Mouse (Mus musculus) heart, adult 18-20 months (tissue): ENCODE results near the gene Arid3c. TPM values are rescaled to one million over a fixed set of nuclear protein-coding genes. Genes with fewer than 3 reads are reported as not detected.

Source experiments
- DNase-seq, 2 experiments: peaks; one replicate each; pipeline ENCODE4 v3.0.0; 2021 to 2022; ENCODE audit warnings: mixed read lengths in 1 of 2
- total RNA-seq, 2 experiments: library from RNA; stranded (reverse); gene quantifications; 2 replicates each; pipeline ENCODE4 v1.2.3; 2021

Arid3c gene
- total RNA-seq, 2 experiments from 2014 or later, result not detected

GRCm38 (mm10) chr4:41678863-41679262 is 52.1 kb downstream of the Arid3c start:
- DNase-seq, result no peak

GRCm38 (mm10) chr4:41677006-41677629 is 53.8 kb downstream of the Arid3c start:
- DNase-seq, result no peak

- no peak for DNase-seq
These were observed 54.5 kb downstream of the Arid3c start for GRCm38 (mm10) chr4:41676248-41677005.

Other genes with a start within 250 kb of the Arid3c start
- 10 to 100 TPM; 12.0 to 13.2 TPM for gene AI464131, start 228.1 kb downstream of the Arid3c start, total RNA-seq
- under 1 TPM in 1 of 2 experiments, not detected in 1; 0.87 TPM for gene 1110017D15Rik, start 213.8 kb downstream of the Arid3c start, total RNA-seq
- 10 to 100 TPM; 11.3 to 12.8 TPM for gene Fam219a, start 161.6 kb downstream of the Arid3c start, total RNA-seq
- gene Dnaic1, start 161.4 kb downstream of the Arid3c start, total RNA-seq, result 1 to 10 TPM; 2.7 to 3.8 TPM
- gene Enho, start 90.8 kb downstream of the Arid3c start, total RNA-seq, result 10 to 100 TPM in 1 of 2 experiments, 1 to 10 TPM in 1; 9.7 to 11.0 TPM
- 1 to 10 TPM; 3.3 to 4.4 TPM for gene Cntfr, start 34.1 kb downstream of the Arid3c start, total RNA-seq
- 100 to 1,000 TPM; 105 TPM for gene Il11ra1, start 31.2 kb downstream of the Arid3c start, total RNA-seq
- gene Rpp25l, start 17.6 kb downstream of the Arid3c start, total RNA-seq, result 10 to 100 TPM; 35.0 to 37.3 TPM
- gene Dctn3, start 8.0 kb downstream of the Arid3c start, total RNA-seq, result 10 to 100 TPM; 70.4 to 79.1 TPM
- 10 to 100 TPM; 50.8 to 55.4 TPM for gene Galt, start 24.1 kb upstream of the Arid3c start, total RNA-seq
- 10 to 100 TPM; 17.8 to 20.9 TPM for gene Sigmar1, start 25.0 kb upstream of the Arid3c start, total RNA-seq
- gene Ccl27a, start 43.1 kb upstream of the Arid3c start, total RNA-seq, result 10 to 100 TPM; 16.6 to 17.9 TPM
- gene Gm21541, start 172.5 kb upstream of the Arid3c start, total RNA-seq, result not detected
- under 1 TPM; 0.57 to 0.59 TPM for gene Gm20878, start 210.4 kb upstream of the Arid3c start, total RNA-seq
- gene Fam205a4, start 234.9 kb upstream of the Arid3c start, total RNA-seq, result under 1 TPM in 1 of 2 experiments, not detected in 1; 0.10 TPM